Mouse (Mus musculus) C2C12 (cell line): ENCODE measurements around the gene H2afy. TPM values are rescaled to one million over a fixed set of nuclear protein-coding genes. Genes with fewer than 3 reads are reported as not detected.

Experiments
- H3K27me3 ChIP-seq: one replicate; pipeline ENCODE4 v1.6.1; 2011; ENCODE audit not compliant: control insufficient read depth, insufficient read depth, insufficient read length
- H3K36me3 ChIP-seq: one replicate; pipeline ENCODE4 v1.6.1; 2011; ENCODE audit not compliant: control insufficient read depth, insufficient read depth
- H3K4me3 ChIP-seq: one replicate; pipeline ENCODE4 v1.5.1; 2011; ENCODE audit warnings: mild to moderate bottlenecking, control low read depth; ENCODE audit not compliant: poor library complexity, insufficient read depth, severe bottlenecking
- H3K79me2 ChIP-seq: one replicate; pipeline ENCODE4 v1.6.1; 2011; ENCODE audit not compliant: control insufficient read depth, insufficient read depth
- H3K79me3 ChIP-seq: one replicate; pipeline ENCODE4 v1.6.1; 2011; ENCODE audit warnings: low read depth, control low read depth
- H3ac ChIP-seq: one replicate; pipeline ENCODE3; 2011; ENCODE audit warnings: low read depth; ENCODE audit not compliant: control insufficient read depth, insufficient read length
- CEBPB ChIP-seq: IDR thresholded peaks from one replicate; pipeline ENCODE4 v1.6.1; 2011; ENCODE audit warnings: low read depth, mild to moderate bottlenecking, control low read depth, moderate library complexity
- CTCF ChIP-seq: IDR thresholded peaks from one replicate; pipeline ENCODE4 v1.5.1; 2011; ENCODE audit not compliant: control insufficient read depth, insufficient read depth, insufficient read length
- FOSL1 ChIP-seq: IDR thresholded peaks from one replicate; pipeline ENCODE4 v1.8.0; 2011; ENCODE audit warnings: mild to moderate bottlenecking, low read length; ENCODE audit not compliant: poor library complexity, insufficient read depth, severe bottlenecking
- MAX ChIP-seq: IDR thresholded peaks from one replicate; pipeline ENCODE4 v1.6.1; 2011; ENCODE audit warnings: mild to moderate bottlenecking, control low read depth
- MYOD1 ChIP-seq: IDR thresholded peaks from one replicate; pipeline ENCODE4 v1.6.1; 2011; ENCODE audit warnings: low read depth; ENCODE audit not compliant: control insufficient read depth, insufficient read length
- MYOG ChIP-seq: IDR thresholded peaks from one replicate; pipeline ENCODE4 v1.6.1; 2011; ENCODE audit not compliant: control insufficient read depth, insufficient read length; ENCODE audit errors: extremely low read depth
- USF1 ChIP-seq: IDR thresholded peaks from one replicate; pipeline ENCODE4 v1.6.1; 2011; ENCODE audit warnings: low read depth, mild to moderate bottlenecking, control low read depth, moderate library complexity
- polyA plus RNA-seq: library from polyadenylated mRNA; unstranded; fragments of >200 nt; fragmentation: generic; extraction: Trizol; gene quantifications from one replicate; pipeline ENCODE4 v1.2.1, GENCODE M21; 2012; ENCODE audit warnings: missing spikeins

Gene H2afy
- polyA plus RNA-seq, 1 experiment: 94.5 TPM

DNA sequence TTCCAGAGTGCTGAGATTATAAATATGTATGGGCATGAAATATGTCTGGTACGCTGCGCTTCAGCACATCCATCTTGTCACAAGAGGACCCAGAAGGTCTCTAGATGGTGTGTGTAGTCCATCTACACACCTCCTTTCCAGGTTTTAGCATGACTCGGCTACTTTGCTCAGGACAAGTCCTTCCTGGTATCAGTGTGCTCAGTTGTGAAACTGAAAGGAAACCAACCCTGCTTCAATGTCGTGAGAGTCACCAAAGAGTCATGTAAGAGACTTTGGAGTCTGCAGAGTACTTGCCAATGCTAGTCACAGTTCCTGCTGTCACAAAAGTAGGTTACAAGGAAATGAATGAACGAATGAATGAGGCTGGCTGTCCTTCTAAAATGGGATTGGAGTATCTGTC lies 80.4 kb downstream of the H2afy start:
- Histone ChIP-seq H3K36me3 (no peaks in the 10 kb centered on the region), H3ac (no peak overlapping the region)
- no peak for TF ChIP-seq MAX
- TF ChIP-seq FOSL1: no peak
- no peak for TF ChIP-seq USF1
- no peak for TF ChIP-seq CTCF
- no peak for TF ChIP-seq MYOD1
- TF ChIP-seq CEBPB: no peak
- TF ChIP-seq MYOG: no peak

GRCm38 (mm10) chr13:56054089-56054488 lies 82.1 kb downstream of the H2afy start:
- no peaks in the 10 kb centered on the region for H3K36me3 ChIP-seq
- H3K79me3 ChIP-seq: no peaks in the 10 kb centered on the region
- TF ChIP-seq MYOG: no peak
- TF ChIP-seq USF1: no peak
- no peak for TF ChIP-seq CTCF
- no peak for TF ChIP-seq MYOD1
- no peak for TF ChIP-seq CEBPB
- TF ChIP-seq FOSL1: no peak
- TF ChIP-seq MAX: no peak
- no peaks in the 10 kb centered on the region for H3K79me2 ChIP-seq
- H3ac ChIP-seq: no peak overlapping the region
- H3K27me3 ChIP-seq: no peaks in the 10 kb centered on the region
- no peak overlapping the region for H3K4me3 ChIP-seq

More for the DNA sequence above, 80.4 kb downstream of the H2afy start:
- no peaks in the 10 kb centered on the region for H3K27me3 ChIP-seq
- H3K4me3 ChIP-seq: no peak overlapping the region
- H3K79me2 ChIP-seq: no peaks in the 10 kb centered on the region
- no peaks in the 10 kb centered on the region for H3K79me3 ChIP-seq

DNA sequence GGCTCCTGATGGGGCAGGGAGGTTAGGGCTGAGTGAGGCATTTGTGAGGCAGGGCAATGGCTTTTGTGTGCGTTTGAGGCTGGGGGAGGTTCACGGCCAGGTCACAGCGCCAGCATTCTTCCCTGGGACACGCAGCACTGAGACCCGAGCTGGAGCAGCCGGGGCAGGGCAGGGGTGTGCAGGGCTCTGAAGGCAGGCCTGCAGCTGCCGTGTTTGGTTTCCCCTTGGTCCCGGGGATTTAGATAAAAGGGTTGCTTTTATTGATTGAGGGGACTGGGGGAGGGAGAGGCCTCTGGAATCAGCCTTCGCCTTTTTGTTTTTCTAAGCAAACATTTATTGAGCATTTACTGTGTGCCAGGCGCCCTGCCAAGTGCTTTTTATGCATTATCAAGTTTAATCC lies 83.4 kb downstream of the H2afy start:
- H3K4me3 ChIP-seq: no peak overlapping the region
- H3K27me3 ChIP-seq: no peaks in the 10 kb centered on the region
- no peaks in the 10 kb centered on the region for H3K79me2 ChIP-seq
- no peaks in the 10 kb centered on the region for H3K36me3 ChIP-seq
- H3ac ChIP-seq: no peak overlapping the region
- H3K79me3 ChIP-seq: no peaks in the 10 kb centered on the region
- TF ChIP-seq CTCF (no peak), MYOD1 (no peak), FOSL1 (no peak), CEBPB (no peak), USF1 (no peak), MYOG (no peak), MAX (no peak)

DNA sequence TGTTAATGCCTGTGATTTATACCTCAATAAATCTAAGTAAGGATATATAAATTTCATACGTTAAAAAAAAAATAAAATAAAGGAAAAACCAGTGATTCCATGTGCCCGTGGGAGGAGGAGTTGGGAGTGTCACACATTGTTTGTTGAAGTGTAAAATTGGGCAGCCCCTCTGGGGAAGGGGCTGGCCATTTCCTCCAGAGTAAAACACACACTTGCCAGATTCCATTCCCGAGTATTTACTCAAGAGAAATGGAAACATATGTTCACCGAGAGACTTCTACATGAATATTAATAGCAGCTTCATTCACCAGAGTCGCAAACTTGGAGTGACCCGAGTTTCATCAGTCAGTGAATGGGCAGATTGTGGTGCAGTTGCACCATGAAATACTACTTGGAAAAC lies 85.9 kb downstream of the H2afy start:
- no peak overlapping the region for H3K4me3 ChIP-seq
- TF ChIP-seq MAX (no peak), CEBPB (no peak), FOSL1 (no peak), MYOD1 (no peak), CTCF (no peak), MYOG (no peak), USF1 (no peak)
- H3K36me3 ChIP-seq: no peaks in the 10 kb centered on the region
- no peaks in the 10 kb centered on the region for H3K79me3 ChIP-seq
- H3ac ChIP-seq: no peak overlapping the region
- no peaks in the 10 kb centered on the region for H3K27me3 ChIP-seq
- H3K79me2 ChIP-seq: no peaks in the 10 kb centered on the region

- no peaks in the 10 kb centered on the region for H3K36me3 ChIP-seq
- no peaks in the 10 kb centered on the region for H3K79me2 ChIP-seq
- no peaks in the 10 kb centered on the region for H3K27me3 ChIP-seq
- no peak overlapping the region for H3K4me3 ChIP-seq
- TF ChIP-seq CTCF: no peak
- TF ChIP-seq CEBPB: no peak
- TF ChIP-seq MAX: no peak
- TF ChIP-seq USF1: no peak
- no peak for TF ChIP-seq MYOD1
- TF ChIP-seq MYOG: no peak
- no peak for TF ChIP-seq FOSL1
- H3K79me3 ChIP-seq: no peaks in the 10 kb centered on the region
- no peak overlapping the region for H3ac ChIP-seq
Measured at GRCm38 (mm10) chr13:56042221-56042620, 93.9 kb downstream of the H2afy start.

- Histone ChIP-seq H3K79me3 (no peaks in the 10 kb centered on the region), H3K36me3 (no peaks in the 10 kb centered on the region), H3K27me3 (no peaks in the 10 kb centered on the region), H3K79me2 (no peaks in the 10 kb centered on the region), H3ac (no peak overlapping the region), H3K4me3 (no peak overlapping the region)
- TF ChIP-seq MYOG (no peak), MYOD1 (no peak), CEBPB (no peak), USF1 (no peak), CTCF (no peak), MAX (no peak), FOSL1 (no peak)
Measured at GRCm38 (mm10) chr13:56040621-56041020, 95.5 kb downstream of the H2afy start.
